Mouse (Mus musculus) brain, embryonic 14.5 days (tissue): ENCODE data around the gene Sema3b.

Experiments
- CTCF ChIP-seq: fragments of 200-500 bp; IDR thresholded peaks from 2 replicates; pipeline ENCODE4 v1.5.1; 2012; ENCODE audit warnings: inconsistent platforms, mild to moderate bottlenecking, moderate library complexity, borderline replicate concordance; ENCODE audit not compliant: insufficient read depth, insufficient read length; ENCODE audit errors: extremely low read depth
- POLR2A ChIP-seq: fragments of 200-500 bp; IDR thresholded peaks from 2 replicates; pipeline ENCODE4 v1.6.1; 2012; ENCODE audit warnings: mild to moderate bottlenecking, inconsistent platforms, borderline replicate concordance; ENCODE audit not compliant: poor library complexity, insufficient read depth, insufficient read length, severe bottlenecking; ENCODE audit errors: extremely low read depth

- no peak for TF ChIP-seq CTCF
- no peak for TF ChIP-seq POLR2A
These were observed 49.1 kb upstream of the Sema3b start for GRCm38 (mm10) chr9:107658096-107658495.
